Mouse (Mus musculus) cortical plate, adult 2 months (tissue): ENCODE data around the gene Ephb2. TPM values are rescaled to one million over a fixed set of nuclear protein-coding genes. Genes with fewer than 3 reads are reported as not detected.
A peak's percentile ranks its signal among the peaks of the same experiment; 100 is the strongest.

Experiments
- H3K27ac ChIP-seq: fragments of 200-500 bp; 2 replicates; pipeline ENCODE4 v1.5.1; 2012; ENCODE audit warnings: low read length, control low read depth, inconsistent platforms; ENCODE audit not compliant: insufficient read depth
- H3K4me1 ChIP-seq: fragments of 200-500 bp; 2 replicates; pipeline ENCODE4 v1.6.1; 2011; ENCODE audit warnings: low read length; ENCODE audit not compliant: control insufficient read depth, insufficient read depth
- H3K4me3 ChIP-seq: fragments of 200-500 bp; 2 replicates; pipeline ENCODE4 v1.5.1; 2011; ENCODE audit warnings: mild to moderate bottlenecking, low read length, control low read depth; ENCODE audit not compliant: insufficient read depth
- CTCF ChIP-seq: fragments of 200-500 bp; IDR thresholded peaks from 2 replicates; pipeline ENCODE4 v1.5.1; 2011; ENCODE audit warnings: mild to moderate bottlenecking, control low read depth, low read length; ENCODE audit not compliant: insufficient read depth; ENCODE audit errors: extremely low read depth
- POLR2A ChIP-seq: fragments of 200-500 bp; IDR thresholded peaks from 2 replicates; pipeline ENCODE4 v1.6.1; 2011; ENCODE audit warnings: mild to moderate bottlenecking, low read length, control low read depth; ENCODE audit not compliant: insufficient read depth; ENCODE audit errors: extremely low read depth
- polyA plus RNA-seq: library from polyadenylated mRNA; depleted of rRNA; stranded (reverse); fragments of >200 nt; gene quantifications from 2 replicates; pipeline ENCODE4 v1.2.3, GENCODE M21; 2012; rRNA removed

Gene Ephb2
- polyA plus RNA-seq, 1 experiment = 17.1 TPM

GRCm38 (mm10) chr4:136621336-136621735 is 214.5 kb downstream of the Ephb2 start:
- H3K4me1 ChIP-seq = no peaks in the 10 kb centered on the region
- no peak for TF ChIP-seq POLR2A
- peak; percentile 62 for TF ChIP-seq CTCF
- H3K27ac ChIP-seq = no peak overlapping the region
- H3K4me3 ChIP-seq = no peak overlapping the region

GRCm38 (mm10) chr4:136613657-136614056 is 222.1 kb downstream of the Ephb2 start:
- H3K4me1 ChIP-seq = no peaks in the 10 kb centered on the region
- TF ChIP-seq CTCF (no peak), POLR2A (no peak)
- no peak overlapping the region for H3K4me3 ChIP-seq
- no peak overlapping the region for H3K27ac ChIP-seq

GRCm38 (mm10) chr4:136610387-136610856 is 225.4 kb downstream of the Ephb2 start, which contains the start of gene Tex46:
TSS of gene Tex46 (plus strand) at chr4:136610437.
- no peaks in the 10 kb centered on the region for H3K4me1 ChIP-seq
- no peak for TF ChIP-seq CTCF
- no peak for TF ChIP-seq POLR2A
- no peak within 1 kb of the TSS for H3K4me3 ChIP-seq
- no peak within 1 kb of the TSS for H3K27ac ChIP-seq

GRCm38 (mm10) chr4:136605756-136606485 is 229.9 kb downstream of the Ephb2 start:
- TF ChIP-seq CTCF (no peak), POLR2A (no peak)
- H3K27ac ChIP-seq = no peak overlapping the region
- no peaks in the 10 kb centered on the region for H3K4me1 ChIP-seq
- H3K4me3 ChIP-seq = no peak overlapping the region

- H3K4me1 ChIP-seq = peaks cover 4% of the 10 kb centered on the region
- peak within 1 kb of the TSS; percentile 84 for H3K27ac ChIP-seq
- H3K4me3 ChIP-seq = peak within 1 kb of the TSS; percentile 87
- TF ChIP-seq CTCF (peak; percentile 66), POLR2A (peak; percentile 79)
Observed at GRCm38 (mm10) chr4:136602568-136602967, 233.2 kb downstream of the Ephb2 start, which contains the start of gene Kdm1a. TSS of gene Kdm1a (minus strand) at chr4:136602723.

GRCm38 (mm10) chr4:136602018-136602554 is 233.7 kb downstream of the Ephb2 start:
- Histone ChIP-seq H3K27ac (peak overlapping the region; percentile 84), H3K4me1 (peaks cover 6% of the 10 kb centered on the region), H3K4me3 (peak overlapping the region; percentile 87)
- TF ChIP-seq CTCF = no peak

GRCm38 (mm10) chr4:136601476-136601875 is 234.3 kb downstream of the Ephb2 start:
- TF ChIP-seq CTCF (no peak), POLR2A (no peak)
- peak overlapping the region; percentile 87 for H3K4me3 ChIP-seq
- H3K4me1 ChIP-seq = peaks cover 6% of the 10 kb centered on the region
- H3K27ac ChIP-seq = no peak overlapping the region

GRCm38 (mm10) chr4:136600536-136600935 is 235.3 kb downstream of the Ephb2 start:
- Histone ChIP-seq H3K4me3 (peak overlapping the region; percentile 87; the same call in 1 of the 2 replicates), H3K4me1 (peaks cover 6% of the 10 kb centered on the region)
- TF ChIP-seq POLR2A (no peak), CTCF (no peak)

GRCm38 (mm10) chr4:136599869-136600268 is 235.9 kb downstream of the Ephb2 start:
- H3K4me3 ChIP-seq = no peak overlapping the region
- peaks cover 6% of the 10 kb centered on the region for H3K4me1 ChIP-seq
- no peak overlapping the region for H3K27ac ChIP-seq
- TF ChIP-seq CTCF (no peak), POLR2A (no peak)

More at GRCm38 (mm10) chr4:136600536-136600935, 235.3 kb downstream of the Ephb2 start:
- H3K27ac ChIP-seq = no peak overlapping the region

- no peak overlapping the region for H3K27ac ChIP-seq
- TF ChIP-seq POLR2A (no peak), CTCF (no peak)
- H3K4me3 ChIP-seq = no peak overlapping the region
- peaks cover 10% of the 10 kb centered on the region for H3K4me1 ChIP-seq
Observed at GRCm38 (mm10) chr4:136598268-136598876, 237.4 kb downstream of the Ephb2 start.

Other genes starting within 250 kb of the Ephb2 start
- 67.1 and 68.3 TPM in 2 replicates for gene Kdm1a, start 233.3 kb downstream of the Ephb2 start, polyA plus RNA-seq
- gene Tex46, start 225.6 kb downstream of the Ephb2 start, polyA plus RNA-seq = not detected in 2 replicates
- 0.10 and 0.11 TPM in 2 replicates for gene Lactbl1, start 213.4 kb downstream of the Ephb2 start, polyA plus RNA-seq
- gene C1qb, start 50.2 kb upstream of the Ephb2 start, polyA plus RNA-seq = 127 and 132 TPM in 2 replicates
- 86.9 and 92.7 TPM in 2 replicates for gene C1qc, start 57.1 kb upstream of the Ephb2 start, polyA plus RNA-seq
- 91.1 and 96.5 TPM in 2 replicates for gene C1qa, start 62.8 kb upstream of the Ephb2 start, polyA plus RNA-seq
- 11.0 and 12.3 TPM in 2 replicates for gene Epha8, start 120.8 kb upstream of the Ephb2 start, polyA plus RNA-seq
- gene Zbtb40, start 212.8 kb upstream of the Ephb2 start, polyA plus RNA-seq = 6.2 and 7.3 TPM in 2 replicates